Mouse (Mus musculus) naive thymus-derived CD4-positive, alpha-beta T cell, adult 2 months (primary cell): Measurements from ENCODE around the gene Rap1gds1.

ENCODE experiments used
- DNase-seq: peaks from one replicate; pipeline ENCODE4 v3.0.0-alpha.2; 2011; ENCODE audit warnings: low read depth

Rap1gds1 gene

DNA sequence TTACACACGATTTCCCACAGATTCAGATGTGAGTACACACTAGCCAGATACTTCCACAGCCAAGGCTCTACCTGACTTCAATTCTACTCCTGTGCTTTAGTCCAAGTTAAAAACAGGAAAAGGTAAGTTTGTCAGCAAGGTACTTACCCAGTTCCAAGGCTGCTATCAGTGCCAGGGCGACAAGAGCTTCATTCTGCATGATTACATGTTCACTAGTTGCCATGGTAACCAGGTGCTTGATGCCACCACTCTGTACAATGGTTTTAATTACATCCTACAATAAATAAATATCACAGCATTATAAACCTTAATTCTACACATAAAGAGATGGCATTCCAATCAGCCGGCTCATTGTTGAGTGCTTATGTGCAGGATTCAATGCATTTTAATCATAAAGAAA lies 129.5 kb downstream of the Rap1gds1 start:
- DNase-seq, result no peak

- DNase-seq, result no peak
Measured at GRCm38 (mm10) chr3:138941604-138942003, 133.4 kb downstream of the Rap1gds1 start.

DNA sequence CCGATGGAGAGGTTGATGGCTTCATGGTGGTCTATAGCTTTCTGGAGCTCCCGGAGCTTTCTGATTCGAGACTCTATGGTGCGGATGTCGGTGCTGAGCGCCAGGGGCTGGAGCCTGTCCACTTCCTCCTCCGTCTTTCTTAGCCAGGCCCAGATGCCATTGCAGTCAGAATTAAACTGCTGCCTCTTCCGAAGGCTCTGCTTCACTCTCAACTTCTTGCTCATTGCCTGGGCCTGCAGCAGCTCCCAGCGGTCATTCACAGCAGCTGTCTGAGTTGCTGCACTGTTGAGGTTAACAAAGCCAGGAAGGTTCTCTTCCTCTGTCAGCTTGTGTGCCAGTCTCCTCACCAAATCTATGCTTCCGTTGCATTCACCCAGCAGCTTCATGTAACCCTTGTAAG lies 137.8 kb downstream of the Rap1gds1 start:
- DNase-seq, result no peak

DNA sequence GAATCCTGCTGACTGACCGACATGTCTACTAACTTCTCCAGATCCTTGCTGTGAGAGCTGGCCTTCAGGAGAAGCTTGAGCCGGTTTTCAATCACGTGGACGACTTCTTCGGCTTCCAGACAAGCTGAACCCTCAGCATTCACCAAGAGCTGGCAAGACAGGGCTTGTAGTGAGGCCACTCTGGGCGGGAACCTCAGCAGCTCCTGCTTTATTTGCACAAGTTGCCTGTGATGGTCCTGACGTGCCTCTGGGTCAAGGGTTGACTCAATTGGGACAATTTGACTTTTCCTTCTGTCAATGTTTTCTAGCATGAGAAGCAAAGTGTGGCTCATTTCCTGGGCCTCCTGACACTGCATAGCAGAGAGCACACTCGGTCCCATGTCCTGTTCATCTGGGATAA lies 138.2 kb downstream of the Rap1gds1 start:
- no peak for DNase-seq

DNA sequence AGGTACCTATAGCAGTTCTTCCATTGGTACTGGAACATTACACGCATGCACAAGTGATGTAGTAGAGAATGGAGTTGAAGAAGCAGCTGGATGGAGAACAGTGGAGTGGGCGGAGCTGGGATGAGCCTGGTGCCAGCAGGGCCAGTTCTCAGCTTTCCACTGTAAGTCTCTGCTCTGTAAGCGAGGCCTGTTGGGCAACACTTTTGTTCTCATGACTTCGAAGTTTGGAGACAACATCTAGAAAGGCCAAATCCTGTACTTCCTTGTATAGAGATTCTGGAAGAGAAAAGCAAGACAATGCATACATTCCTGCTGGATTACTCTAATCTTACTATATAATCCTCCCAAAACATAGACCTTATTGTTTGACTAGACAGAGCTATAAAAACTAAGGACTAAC lies 147.6 kb downstream of the Rap1gds1 start:
- no peak for DNase-seq

DNA sequence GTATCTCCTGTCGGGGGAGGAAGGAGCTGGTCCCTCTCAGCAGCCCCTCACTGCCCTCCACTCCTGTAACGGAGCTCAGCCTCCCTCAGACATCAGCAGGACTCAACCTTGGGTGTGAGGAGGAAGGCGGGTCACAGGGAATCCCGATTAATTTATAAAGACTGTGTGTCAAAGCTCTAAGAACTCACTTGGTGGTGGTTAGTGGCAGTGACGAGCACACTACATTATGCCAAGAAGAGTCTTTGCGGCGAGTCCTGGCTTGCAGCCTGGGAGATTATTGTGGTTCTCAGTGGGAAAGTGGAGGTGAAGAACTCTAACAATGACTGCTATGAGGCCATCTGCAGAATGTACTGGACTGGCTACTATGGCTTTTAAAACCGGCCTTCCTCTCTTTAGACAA lies 148.8 kb downstream of the Rap1gds1 start:
- no peak for DNase-seq

DNA sequence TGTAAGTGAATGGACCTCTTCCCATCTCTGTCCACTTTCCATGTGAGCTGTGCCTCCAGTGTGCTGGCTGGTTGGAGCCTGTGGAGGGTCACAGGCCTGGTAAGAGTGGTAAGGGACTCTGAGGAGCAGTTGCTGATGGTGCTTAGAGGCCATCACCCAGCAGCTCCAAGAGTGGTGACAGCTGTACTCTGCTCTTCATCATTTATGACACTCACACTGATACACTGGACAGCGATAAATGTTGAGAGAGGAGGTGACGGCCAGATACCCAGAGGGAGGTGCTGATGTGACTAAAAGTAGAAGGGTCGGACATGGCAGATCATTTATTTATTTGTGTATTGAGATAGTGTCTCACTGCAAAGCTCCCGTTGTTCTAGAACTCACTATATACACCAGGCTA lies 156.8 kb downstream of the Rap1gds1 start:
- no peak for DNase-seq

DNA sequence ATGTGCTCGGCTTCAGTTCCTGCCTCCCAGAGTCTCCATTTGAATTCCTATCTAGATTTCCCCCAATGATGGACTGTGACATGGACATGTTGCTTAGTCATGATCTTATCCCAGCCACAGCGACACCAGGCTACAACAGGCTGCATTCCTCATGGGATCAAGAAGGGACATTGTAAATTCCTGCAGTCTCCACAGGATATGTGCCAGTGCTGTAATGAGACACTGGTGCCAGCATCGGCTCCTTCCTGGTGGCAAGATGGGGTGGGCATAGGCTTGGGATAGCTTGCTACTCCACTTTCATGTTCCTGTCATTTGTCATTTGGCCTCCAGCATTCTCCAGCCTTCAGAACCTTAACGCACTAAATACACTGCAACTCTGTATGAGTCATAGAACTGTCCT lies 158.0 kb downstream of the Rap1gds1 start:
- no peak for DNase-seq

- no peak for DNase-seq
Measured at GRCm38 (mm10) chr3:138916591-138916990, 158.4 kb downstream of the Rap1gds1 start.

- DNase-seq, result no peak
Measured at GRCm38 (mm10) chr3:138914626-138915288, 160.2 kb downstream of the Rap1gds1 start.

DNA sequence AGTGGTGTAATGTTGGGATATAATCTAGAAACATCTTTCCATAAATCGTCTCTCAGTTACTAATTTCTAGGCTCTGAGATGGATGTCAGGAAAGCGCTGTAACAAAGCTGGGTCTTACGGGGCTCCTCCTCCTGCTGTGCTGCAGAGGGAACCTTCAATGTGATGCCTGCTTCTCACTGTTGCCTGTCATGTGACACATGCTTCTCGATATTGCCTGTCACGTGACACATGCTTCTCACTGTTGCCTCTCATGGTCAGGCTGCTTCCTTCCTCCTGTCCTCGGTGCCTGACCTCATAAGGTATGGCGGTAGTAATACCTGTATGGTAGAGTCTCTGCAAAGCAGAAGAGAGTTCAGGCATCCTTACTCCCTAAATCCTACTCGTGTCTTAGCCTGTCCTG lies 162.5 kb downstream of the Rap1gds1 start:
- no peak for DNase-seq

GRCm38 (mm10) chr3:138909313-138909712 lies 165.7 kb downstream of the Rap1gds1 start:
- no peak for DNase-seq

DNA sequence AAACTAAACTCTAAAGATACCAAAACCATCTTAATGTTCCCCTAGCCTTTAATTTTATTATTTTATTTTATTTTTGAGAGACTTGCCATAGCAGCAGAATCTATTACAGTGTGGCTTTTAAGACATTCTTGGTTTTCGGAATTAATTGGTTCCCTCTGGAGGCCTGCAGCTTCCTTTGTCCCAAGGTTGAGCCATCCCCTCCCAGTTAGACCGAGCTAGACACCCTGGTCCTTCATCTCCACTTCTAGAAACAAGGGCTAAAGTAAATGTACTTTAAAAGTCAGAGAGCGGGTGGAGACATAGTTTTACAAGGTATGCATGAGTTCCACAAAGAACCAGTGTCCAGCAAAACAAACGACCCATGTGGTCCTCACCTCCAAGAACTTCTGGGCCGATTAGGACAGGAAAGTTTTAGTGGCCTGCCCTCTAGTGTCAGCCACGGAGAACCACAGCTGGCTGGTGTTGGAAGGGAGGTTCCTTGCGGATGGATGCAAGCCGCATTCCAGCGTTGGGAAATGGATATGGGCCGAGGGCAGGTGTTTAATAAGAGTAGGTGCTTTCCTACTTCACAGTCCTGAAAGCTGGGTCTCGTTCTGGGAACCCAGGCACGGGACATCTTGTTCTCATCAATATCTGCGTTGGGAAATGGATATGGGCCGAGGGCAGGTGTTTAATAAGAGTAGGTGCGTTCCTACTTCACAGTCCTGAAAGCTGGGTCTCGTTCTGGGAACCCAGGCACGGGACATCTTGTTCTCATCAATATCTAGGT lies 168.7 kb downstream of the Rap1gds1 start:
- peak; percentile 48 for DNase-seq

GRCm38 (mm10) chr3:138905678-138906077 lies 169.3 kb downstream of the Rap1gds1 start:
- DNase-seq, result no peak

- no peak for DNase-seq
Measured at GRCm38 (mm10) chr3:138900571-138901141, 174.3 kb downstream of the Rap1gds1 start.

DNA sequence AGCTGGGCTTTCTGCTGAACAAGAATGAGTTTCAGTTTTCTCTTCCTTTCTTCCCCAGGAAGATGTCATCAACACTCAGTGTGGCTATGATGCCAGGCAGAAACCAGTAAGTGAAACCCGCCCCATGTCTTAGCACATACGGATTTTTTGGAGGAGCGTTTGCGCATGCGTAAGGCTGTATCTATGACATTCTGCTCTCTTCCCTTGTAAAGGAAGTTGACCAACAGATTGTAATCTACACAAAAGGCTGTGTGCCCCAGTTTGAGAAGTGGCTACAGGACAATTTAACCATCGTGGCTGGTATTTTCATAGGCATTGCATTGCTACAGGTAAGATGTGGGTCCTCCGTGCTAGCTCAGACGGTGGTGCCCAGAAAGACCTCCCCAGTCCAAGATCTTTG lies 176.9 kb downstream of the Rap1gds1 start:
- no peak for DNase-seq

- no peak for DNase-seq
Measured at GRCm38 (mm10) chr3:138897500-138897899, 177.5 kb downstream of the Rap1gds1 start.

DNA sequence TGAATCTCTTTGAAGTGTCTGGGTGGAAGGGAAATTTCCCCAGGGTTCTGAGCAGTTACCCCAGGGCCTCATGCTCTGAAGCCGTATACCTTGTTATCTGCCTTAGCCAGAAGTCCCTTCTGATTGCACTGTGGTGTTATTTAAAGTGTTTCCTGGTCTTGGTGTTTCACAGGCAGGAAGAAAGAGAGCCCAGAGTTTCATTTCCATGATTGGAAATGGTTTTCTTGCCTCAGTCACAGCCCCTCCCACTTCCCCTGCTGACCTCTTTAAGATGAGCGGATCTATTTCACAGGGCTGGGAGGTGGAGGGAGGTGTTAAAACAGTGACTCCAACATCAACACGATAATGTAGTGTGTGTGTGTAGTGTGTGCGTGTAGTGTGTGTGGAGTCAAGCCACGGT lies 181.5 kb downstream of the Rap1gds1 start:
- peak; percentile 33 for DNase-seq

- no peak for DNase-seq
Measured at GRCm38 (mm10) chr3:138889769-138890295, 185.2 kb downstream of the Rap1gds1 start.

- no peak for DNase-seq
Measured at GRCm38 (mm10) chr3:138889214-138889613, 185.8 kb downstream of the Rap1gds1 start.

GRCm38 (mm10) chr3:138886121-138886520 lies 188.9 kb downstream of the Rap1gds1 start:
- no peak for DNase-seq

- DNase-seq, result no peak
Measured at GRCm38 (mm10) chr3:138881725-138882347, 193.2 kb downstream of the Rap1gds1 start.
